Mouse (Mus musculus): ENCODE data around the gene Pdlim4.

- TF ChIP-seq CTCF (IDR thresholded peaks at IDR 0.05; ENCODE audit: low read depth, low read length) (no peak), POLR2A (IDR thresholded peaks at IDR 0.05; ENCODE audit: insufficient read depth, low read length) (no peak), EP300 (IDR thresholded peaks at IDR 0.05; ENCODE audit: insufficient read depth, low read depth, low read length) (no peak)
Observed at GRCm38 (mm10) chr11:54066400-54066799, 2.4 kb downstream of the Pdlim4 start.

All from ES-Bruce4 (cell line).